Mouse (Mus musculus) heart, embryonic 11.5 days (tissue): ENCODE results near the gene Rapsn. TPM values are rescaled to one million over a fixed set of nuclear protein-coding genes. Genes with fewer than 3 reads are reported as not detected.
"Not testable (repeated sequence)": the region's sequence is repeated elsewhere in the genome, so short reads cannot be mapped to it uniquely, and the experiment has no call there.

ENCODE experiments used
- ATAC-seq: fragments of 200-750 bp; cut with Nextera tagmentation; replicated peaks from 2 replicates; pipeline ENCODE4 v1.8.0; 2017; ENCODE audit warnings: moderate library complexity; ENCODE audit not compliant: insufficient number of reproducible peaks, low FRiP score, low TSS enrichment
- H3K27ac ChIP-seq: fragments of 300-500 bp; sonication (generic); 2 replicates; pipeline ENCODE4 v1.5.1; 2014; ENCODE audit warnings: mild to moderate bottlenecking, low read depth, low read length
- H3K27me3 ChIP-seq: fragments of 300-500 bp; sonication (generic); 2 replicates; pipeline ENCODE4 v1.6.1; 2014; ENCODE audit warnings: mild to moderate bottlenecking, low read length, mixed read lengths; ENCODE audit not compliant: control insufficient read depth, insufficient read depth
- H3K36me3 ChIP-seq: fragments of 300-500 bp; sonication (generic); 2 replicates; pipeline ENCODE4 v1.6.1; 2014; ENCODE audit warnings: mild to moderate bottlenecking, low read length, moderate library complexity, mixed read lengths; ENCODE audit not compliant: control insufficient read depth, insufficient read depth
- H3K4me1 ChIP-seq: fragments of 300-500 bp; sonication (generic); 2 replicates; pipeline ENCODE4 v1.6.1; 2014; ENCODE audit warnings: low read length; ENCODE audit not compliant: control insufficient read depth, insufficient read depth
- H3K4me2 ChIP-seq: fragments of 300-500 bp; sonication (generic); 2 replicates; pipeline ENCODE4 v1.6.1; 2014; ENCODE audit warnings: mild to moderate bottlenecking, moderate library complexity
- H3K4me3 ChIP-seq: fragments of 300-500 bp; sonication (generic); 2 replicates; pipeline ENCODE4 v1.5.1; 2014; ENCODE audit warnings: low read depth, low read length
- H3K9ac ChIP-seq: fragments of 300-500 bp; sonication (generic); 2 replicates; pipeline ENCODE4 v1.6.1; 2014; ENCODE audit warnings: mild to moderate bottlenecking, low read depth, low read length, moderate library complexity
- H3K9me3 ChIP-seq: fragments of 300-500 bp; sonication (generic); replicated peaks from 2 replicates; pipeline ENCODE4 v1.6.1; 2016; ENCODE audit warnings: low read length; ENCODE audit not compliant: control insufficient read depth
- WGBS: fragments of 180-500 bp; shearing (Covaris S2); extraction: QIAGEN DNeasy Blood & Tissue Kit; methylation state at CpG from one replicate; pipeline ENCODE4 v1.1.7; 2014; ENCODE audit not compliant: insufficient replicate concordance; 5-methylcytosine and 5-hydroxymethylcytosine counted together
- polyA plus RNA-seq: library from polyadenylated mRNA; unstranded; fragments of >200 nt; fragmentation: Nextera tagmentation; extraction: Ambion mirVana; gene quantifications from 2 replicates; pipeline ENCODE4 v1.2.1, GENCODE M21; 2014

Rapsn gene
- polyA plus RNA-seq: 11.1 and 11.3 TPM in 2 replicates

DNA sequence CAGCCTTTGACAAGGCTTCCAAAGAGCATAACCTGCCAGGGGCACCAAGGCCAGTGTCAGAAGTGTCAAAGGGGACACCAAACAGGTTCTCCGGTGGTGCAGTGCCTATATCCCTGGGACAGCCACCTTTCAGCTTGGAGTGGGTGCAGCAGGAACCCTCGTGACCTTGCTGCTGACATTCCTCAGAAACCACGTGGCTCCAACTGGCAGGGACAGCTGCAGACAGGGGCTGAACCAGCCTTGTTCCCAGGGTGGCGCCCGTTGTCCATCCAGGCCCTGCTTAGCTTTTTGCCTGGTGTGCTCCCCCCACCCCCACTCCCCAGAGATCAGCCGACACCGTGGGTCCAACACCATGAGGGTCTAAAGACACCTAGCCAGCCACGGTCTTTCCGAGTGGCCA lies at the start of gene Rapsn:
TSS of gene Rapsn (plus strand) at position 236 of the 400 bp plus-strand sequence.
- WGBS: 49% methylated on average over 9 of the region's 9 CpGs
- Histone ChIP-seq H3K4me2 (peak within 1 kb of the TSS; percentile 16), H3K36me3 (no peaks in the 10 kb centered on the region), H3K4me1 (peaks cover 9% of the 10 kb centered on the region; the same call in 1 of the 2 replicates), H3K27me3 (no peaks in the 10 kb centered on the region), H3K9ac (0 out of 2 replicates have a peak within 1 kb of the TSS, but pooled peaks have one; percentile 52), H3K27ac (no peak within 1 kb of the TSS), H3K4me3 (0 out of 2 replicates have a peak within 1 kb of the TSS, but pooled peaks have one; percentile 12), H3K9me3 (no peaks in the 10 kb centered on the region)
- ATAC-seq: 0 out of 2 replicates have a peak, but pooled peaks have one; percentile 37

DNA sequence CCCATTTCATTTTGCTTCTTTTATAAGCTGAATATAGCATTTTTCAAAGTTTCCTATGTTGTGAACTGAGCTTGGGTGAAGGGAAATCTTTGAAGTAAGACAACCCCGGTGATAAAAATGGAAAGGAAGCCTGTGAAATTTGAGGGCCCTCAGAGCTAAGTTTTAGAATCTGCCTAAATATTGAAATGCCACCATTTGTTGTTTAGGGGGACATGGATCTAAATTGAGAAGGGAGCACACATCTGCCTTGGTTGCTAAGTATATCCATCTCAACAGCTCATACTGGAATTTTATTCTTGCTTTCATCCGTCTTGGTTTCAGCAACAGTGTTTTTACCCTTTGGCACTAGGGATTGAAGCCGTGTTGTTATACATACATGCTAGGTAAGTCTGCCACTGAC lies 49.4 kb upstream of the Rapsn start:
- WGBS: 87% methylated on average over 3 of the region's 3 CpGs
- no peak overlapping the region for H3K4me3 ChIP-seq
- no peak overlapping the region for H3K9ac ChIP-seq
- no peaks in the 10 kb centered on the region for H3K9me3 ChIP-seq
- H3K4me2 ChIP-seq: no peak overlapping the region
- H3K27me3 ChIP-seq: no peaks in the 10 kb centered on the region
- H3K36me3 ChIP-seq: no peaks in the 10 kb centered on the region
- ATAC-seq: no peak
- no peak overlapping the region for H3K27ac ChIP-seq
- H3K4me1 ChIP-seq: peaks cover 12% of the 10 kb centered on the region

DNA sequence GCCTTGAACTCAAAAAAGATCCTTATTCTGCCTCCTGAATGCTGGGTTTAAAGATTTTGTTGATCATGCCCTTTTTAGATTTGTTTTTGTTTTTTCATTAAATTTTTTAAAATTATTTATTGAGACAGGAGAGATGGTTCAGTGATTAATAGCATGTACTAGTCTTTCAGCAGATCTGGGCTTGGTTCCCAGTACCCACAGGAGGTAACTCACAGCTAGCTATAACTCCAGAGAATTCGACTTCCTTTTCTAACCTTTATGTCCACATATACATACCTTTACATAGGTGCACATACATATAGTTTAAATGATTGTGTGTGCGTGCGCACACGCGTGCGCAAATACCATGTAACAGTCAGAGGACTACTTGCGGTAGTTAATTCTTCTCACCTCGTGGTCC lies 26.9 kb upstream of the Rapsn start:
- Histone ChIP-seq H3K27me3 (no peaks in the 10 kb centered on the region), H3K27ac (no peak overlapping the region), H3K9me3 (no peaks in the 10 kb centered on the region), H3K9ac (no peak overlapping the region), H3K4me1 (no peaks in the 10 kb centered on the region), H3K4me3 (no peak overlapping the region), H3K36me3 (peaks cover 50% of the 10 kb centered on the region), H3K4me2 (no peak overlapping the region)
- WGBS: 96% methylated on average over 8 of the region's 8 CpGs
- ATAC-seq: no peak

DNA sequence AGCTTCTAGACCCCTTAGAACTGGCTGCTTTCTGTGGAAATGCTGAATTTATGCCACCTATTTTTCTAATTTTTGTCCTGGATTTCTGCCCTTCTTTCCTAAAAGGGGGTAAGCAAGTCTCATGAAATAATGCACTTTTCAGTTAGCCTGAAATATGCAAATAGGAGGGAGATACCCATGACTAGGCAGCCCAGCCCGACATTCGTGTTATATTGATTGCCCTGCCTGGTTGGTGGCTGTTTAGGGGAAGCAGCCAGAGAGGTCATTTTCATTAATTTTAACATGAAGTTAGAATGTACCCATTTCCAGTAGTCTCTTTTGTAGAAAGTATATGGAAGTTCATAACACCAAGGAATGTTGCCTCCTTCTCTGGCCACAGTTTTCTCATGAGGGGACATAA lies 21.5 kb upstream of the Rapsn start:
- peaks cover 30% of the 10 kb centered on the region for H3K36me3 ChIP-seq
- no peak overlapping the region for H3K4me2 ChIP-seq
- H3K9ac ChIP-seq: no peak overlapping the region
- no peak for ATAC-seq
- no peak overlapping the region for H3K27ac ChIP-seq
- H3K27me3 ChIP-seq: no peaks in the 10 kb centered on the region
- H3K4me1 ChIP-seq: no peaks in the 10 kb centered on the region
- 92% methylated on average over 2 of the region's 2 CpGs for WGBS
- no peaks in the 10 kb centered on the region for H3K9me3 ChIP-seq
- H3K4me3 ChIP-seq: no peak overlapping the region

DNA sequence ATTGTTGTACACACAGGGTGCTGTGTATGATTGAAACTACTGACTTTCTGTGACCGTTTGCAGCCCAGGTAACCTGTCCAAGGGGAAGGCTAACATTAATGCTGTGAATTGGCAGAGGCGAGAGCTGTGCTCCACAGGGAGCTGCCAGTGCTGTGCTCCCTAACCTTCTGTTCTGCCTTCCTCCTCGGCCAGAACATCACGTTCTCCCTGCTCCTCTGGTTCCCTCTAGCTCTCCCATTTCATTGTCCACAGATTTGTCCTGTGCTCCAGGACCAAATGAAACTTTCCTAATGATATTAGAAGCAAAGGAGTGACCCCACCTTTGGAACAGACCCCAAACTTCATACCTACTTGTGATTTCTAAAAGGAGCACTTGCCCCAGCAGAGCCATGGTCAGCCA lies 20.0 kb upstream of the Rapsn start:
- no peak overlapping the region for H3K9ac ChIP-seq
- no peaks in the 10 kb centered on the region for H3K9me3 ChIP-seq
- no peak overlapping the region for H3K4me2 ChIP-seq
- no peak overlapping the region for H3K27ac ChIP-seq
- H3K36me3 ChIP-seq: peaks cover 29% of the 10 kb centered on the region
- WGBS: 88% methylated on average over 4 of the region's 4 CpGs
- H3K4me1 ChIP-seq: no peaks in the 10 kb centered on the region
- ATAC-seq: no peak
- no peak overlapping the region for H3K4me3 ChIP-seq
- no peaks in the 10 kb centered on the region for H3K27me3 ChIP-seq

DNA sequence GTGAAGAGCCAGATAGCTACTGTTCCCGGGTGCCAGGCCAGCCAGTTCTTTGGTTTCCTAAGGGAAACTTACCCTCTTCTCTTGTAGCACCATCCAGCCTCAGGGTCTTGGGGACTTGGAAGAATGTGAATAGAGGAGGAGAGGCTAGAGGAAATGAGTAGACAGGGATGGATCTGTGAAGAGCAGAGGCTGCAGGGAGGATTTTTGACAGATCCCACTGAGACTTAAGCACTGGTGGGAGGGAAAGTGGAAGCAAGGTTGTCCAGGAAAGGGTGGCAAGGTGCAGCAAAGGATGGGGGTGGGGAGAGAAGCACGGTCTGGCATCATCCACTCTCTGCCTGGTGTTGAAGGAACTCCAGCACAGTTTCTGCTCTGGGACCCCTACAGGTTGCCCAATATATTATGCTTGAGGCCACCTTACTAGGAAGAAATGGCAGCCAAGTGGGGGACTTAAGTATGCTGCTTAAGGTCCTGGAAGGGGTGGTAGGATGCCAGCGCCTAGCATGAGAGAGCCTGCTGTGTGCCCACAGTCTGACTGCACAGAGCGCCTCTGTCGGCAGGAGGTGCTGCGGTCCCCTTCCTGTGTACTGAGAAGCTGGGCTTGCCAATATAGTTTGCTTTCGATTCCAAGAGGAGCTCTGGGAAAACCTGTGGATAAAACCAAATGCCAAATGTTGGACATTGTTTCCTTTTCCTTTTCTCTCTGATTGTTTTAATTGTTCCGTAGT lies 17.2 kb upstream of the Rapsn start:
- no peak overlapping the region for H3K4me3 ChIP-seq
- no peak overlapping the region for H3K9ac ChIP-seq
- H3K4me1 ChIP-seq: 0 out of 2 replicates have a peak, but pooled peaks cover 3% of the 10 kb centered on the region
- 0 out of 2 replicates have a peak overlapping the region, but pooled peaks have one; percentile 15 for H3K27ac ChIP-seq
- ATAC-seq: no peak
- no peaks in the 10 kb centered on the region for H3K9me3 ChIP-seq
- 87% methylated on average over 8 of the region's 8 CpGs for WGBS
- H3K27me3 ChIP-seq: no peaks in the 10 kb centered on the region
- H3K36me3 ChIP-seq: peaks cover 18% of the 10 kb centered on the region
- no peak overlapping the region for H3K4me2 ChIP-seq

DNA sequence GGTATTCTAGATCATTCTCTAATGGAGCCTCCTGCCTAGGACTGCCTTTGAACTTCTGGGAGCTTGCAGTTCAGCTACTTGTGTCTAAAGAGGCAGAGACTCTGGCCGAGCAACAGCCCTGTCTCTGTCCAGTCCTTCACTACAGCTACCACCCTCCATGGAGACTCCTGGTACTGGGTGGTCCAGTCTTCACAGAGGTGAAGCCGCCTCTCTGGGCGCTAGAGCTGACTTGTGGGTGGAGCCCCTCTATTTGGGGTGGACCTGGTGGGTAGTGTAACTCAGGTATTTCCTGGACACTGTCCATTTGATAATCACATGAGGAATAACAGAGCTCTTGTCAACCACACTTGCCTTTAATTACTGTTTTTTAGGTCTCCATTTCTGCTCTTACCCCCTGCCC lies 15.5 kb upstream of the Rapsn start:
- Histone ChIP-seq H3K4me3 (no peak overlapping the region), H3K27ac (no peak overlapping the region), H3K36me3 (peaks cover 9% of the 10 kb centered on the region; the same call in 1 of the 2 replicates), H3K9me3 (no peaks in the 10 kb centered on the region), H3K4me2 (no peak overlapping the region), H3K4me1 (peaks cover 10% of the 10 kb centered on the region; the same call in 1 of the 2 replicates), H3K27me3 (no peaks in the 10 kb centered on the region), H3K9ac (no peak overlapping the region)
- ATAC-seq: no peak
- WGBS: 94% methylated on average over 3 of the region's 3 CpGs

DNA sequence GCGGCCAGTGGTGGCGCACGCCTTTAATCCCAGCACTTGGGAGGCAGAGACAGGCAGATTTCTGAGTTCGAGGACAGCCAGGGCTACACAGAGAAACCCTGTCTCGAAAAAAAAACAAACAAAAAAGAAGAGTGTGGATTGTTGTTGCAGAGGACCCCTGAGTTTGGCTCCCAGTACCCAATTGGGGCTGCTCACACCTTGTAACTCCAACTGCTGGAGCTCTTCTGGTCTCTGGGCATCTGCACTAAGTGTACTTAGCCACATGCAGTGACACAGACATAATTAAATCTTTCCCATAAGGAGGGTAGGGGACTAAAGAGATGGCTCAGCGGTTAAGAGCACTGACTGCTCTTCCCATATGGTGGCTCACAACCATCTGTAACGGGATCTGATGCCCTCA lies 13.2 kb upstream of the Rapsn start:
- not testable (repeated sequence) for H3K27ac ChIP-seq, H3K4me1 ChIP-seq, H3K27me3 ChIP-seq, H3K36me3 ChIP-seq, H3K9me3 ChIP-seq, H3K9ac ChIP-seq, ATAC-seq, H3K4me2 ChIP-seq, H3K4me3 ChIP-seq
- 95% methylated on average over 7 of the region's 7 CpGs for WGBS

DNA sequence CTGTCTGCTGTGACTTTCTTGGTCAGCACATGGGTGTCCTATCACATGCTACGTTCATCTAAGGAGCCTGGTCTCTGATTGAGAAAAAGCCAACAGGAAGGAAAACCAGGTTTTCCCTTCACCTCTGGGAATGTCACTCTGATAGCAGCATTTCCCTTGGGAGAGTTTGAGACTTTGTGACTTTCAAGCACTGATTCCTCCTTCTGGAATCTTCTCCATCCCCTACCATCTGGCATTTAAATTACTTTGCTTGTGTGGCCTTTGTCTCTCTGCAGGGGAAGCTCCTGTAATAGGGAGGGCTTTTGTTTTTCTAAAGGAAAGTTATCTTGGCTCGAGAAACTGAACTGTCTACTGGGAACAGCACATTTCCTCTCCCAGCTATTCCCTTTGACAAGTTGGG lies 12.3 kb upstream of the Rapsn start:
- H3K9me3 ChIP-seq: no peaks in the 10 kb centered on the region
- no peak overlapping the region for H3K4me3 ChIP-seq
- H3K27me3 ChIP-seq: no peaks in the 10 kb centered on the region
- no peak overlapping the region for H3K4me2 ChIP-seq
- no peak overlapping the region for H3K9ac ChIP-seq
- H3K36me3 ChIP-seq: peaks cover 9% of the 10 kb centered on the region; the same call in 1 of the 2 replicates
- H3K27ac ChIP-seq: 0 out of 2 replicates have a peak overlapping the region, but pooled peaks have one; percentile 6
- no peak for ATAC-seq
- H3K4me1 ChIP-seq: peaks cover 10% of the 10 kb centered on the region; the same call in 1 of the 2 replicates
- 43% methylated on average over 2 of the region's 2 CpGs for WGBS
